Mouse (Mus musculus) cerebellum, adult 11 months (tissue): ENCODE measurements around the gene Psmd8.
"Not testable (repeated sequence)": the region's sequence is repeated elsewhere in the genome, so short reads cannot be mapped to it uniquely, and the experiment has no call there.

Experiments used
- DNase-seq: peaks from one replicate; pipeline ENCODE4 v3.0.0; 2022

Psmd8 gene

GRCm38 (mm10) chr7:29170066-29170754, 10.3 kb downstream of the Psmd8 start, which contains the start of the genes Ggn and Spred3:
Gene Ggn (plus strand): TSS chr7:29170210.
Gene Spred3 (minus strand): TSS chr7:29170411.
- DNase-seq = no peak

GRCm38 (mm10) chr7:29169231-29170065, 11.1 kb downstream of the Psmd8 start:
- DNase-seq = peak; percentile 80

GRCm38 (mm10) chr7:29168791-29169230, 11.7 kb downstream of the Psmd8 start:
- DNase-seq = no peak

GRCm38 (mm10) chr7:29168121-29168695, 12.3 kb downstream of the Psmd8 start:
- DNase-seq = no peak

- no peak for DNase-seq
Measured at GRCm38 (mm10) chr7:29167656-29168055, 12.8 kb downstream of the Psmd8 start.

- no peak for DNase-seq
Measured at GRCm38 (mm10) chr7:29162750-29163525, 17.6 kb downstream of the Psmd8 start.

GRCm38 (mm10) chr7:29162294-29162693, 18.2 kb downstream of the Psmd8 start:
- DNase-seq = no peak

GRCm38 (mm10) chr7:29158264-29158663, 22.2 kb downstream of the Psmd8 start:
- no peak for DNase-seq

GRCm38 (mm10) chr7:29155838-29156782, 24.4 kb downstream of the Psmd8 start, which contains the start of gene Fam98c:
Gene Fam98c (minus strand): TSS chr7:29156234.
- peak; percentile 86 for DNase-seq

GRCm38 (mm10) chr7:29155196-29155837, 25.2 kb downstream of the Psmd8 start:
- DNase-seq = peak; percentile 91

- DNase-seq = no peak
Measured at GRCm38 (mm10) chr7:29154018-29154720, 26.3 kb downstream of the Psmd8 start.

- DNase-seq = no peak
Measured at GRCm38 (mm10) chr7:29151486-29151885, 29.0 kb downstream of the Psmd8 start.

GRCm38 (mm10) chr7:29148771-29149170, 31.7 kb downstream of the Psmd8 start:
- no peak for DNase-seq

- no peak for DNase-seq
Measured at GRCm38 (mm10) chr7:29146625-29147367, 33.7 kb downstream of the Psmd8 start.

GRCm38 (mm10) chr7:29144006-29144405, 36.5 kb downstream of the Psmd8 start:
- DNase-seq = no peak

- DNase-seq = no peak
Measured at GRCm38 (mm10) chr7:29141416-29141815, 39.1 kb downstream of the Psmd8 start.

- DNase-seq = not testable (repeated sequence)
Measured at GRCm38 (mm10) chr7:29139237-29139636, 41.3 kb downstream of the Psmd8 start.

GRCm38 (mm10) chr7:29137429-29137828, 43.1 kb downstream of the Psmd8 start:
- DNase-seq = no peak

- no peak for DNase-seq
Measured at GRCm38 (mm10) chr7:29134693-29135386, 45.7 kb downstream of the Psmd8 start, which contains the start of gene Rasgrp4. Gene Rasgrp4 (plus strand): TSS chr7:29134851.
